Mouse (Mus musculus): Measurements from ENCODE around the gene Gm6034.
"Not testable (repeated sequence)": the region's sequence is repeated elsewhere in the genome, so short reads cannot be mapped to it uniquely, and the experiment has no call there.

The Gm6034 gene

GRCm38 (mm10) chr17:36081901-36082300 lies 39.1 kb downstream of the Gm6034 start:
- not testable (repeated sequence) for DNase-seq (ENCODE audit: low read depth, low spot score)

GRCm38 (mm10) chr17:36082519-36083232 lies 39.9 kb downstream of the Gm6034 start:
- DNase-seq (ENCODE audit: low read depth, low spot score), result not testable (repeated sequence)

GRCm38 (mm10) chr17:36083266-36083869 lies 40.6 kb downstream of the Gm6034 start:
- no peak for DNase-seq (ENCODE audit: low read depth, low spot score)

GRCm38 (mm10) chr17:36083870-36084451 lies 41.2 kb downstream of the Gm6034 start:
- DNase-seq (ENCODE audit: low read depth, low spot score), result no peak

GRCm38 (mm10) chr17:36085976-36086375 lies 43.2 kb downstream of the Gm6034 start:
- DNase-seq (ENCODE audit: low read depth, low spot score), result not testable (repeated sequence)

- not testable (repeated sequence) for DNase-seq (ENCODE audit: low read depth, low spot score)
Observed at GRCm38 (mm10) chr17:36091933-36092332, 49.2 kb downstream of the Gm6034 start.

GRCm38 (mm10) chr17:36092520-36092919 lies 49.8 kb downstream of the Gm6034 start:
- not testable (repeated sequence) for DNase-seq (ENCODE audit: low read depth, low spot score)

GRCm38 (mm10) chr17:36093936-36094335 lies 51.2 kb downstream of the Gm6034 start:
- no peak for DNase-seq (ENCODE audit: low read depth, low spot score)

GRCm38 (mm10) chr17:36099603-36100002 lies 56.8 kb downstream of the Gm6034 start:
- DNase-seq (ENCODE audit: low read depth, low spot score), result not testable (repeated sequence)

- not testable (repeated sequence) for DNase-seq (ENCODE audit: low read depth, low spot score)
Observed at GRCm38 (mm10) chr17:36102091-36102490, 59.3 kb downstream of the Gm6034 start.
